Comparison of ENCODE assay signal across 24 mouse cellular contexts in genomic region chr13:57314512-57314911, GRCm38 (mm10).
DNase-seq lines count a peak whose midpoint lies in the region; ATAC-seq lines count a peak whose summit lies in the region.
"Had no signal": no experiment of that assay in that cellular context is flagged by ENCODE, and none has a peak within 500 bp of the region (broad histone marks: within the 10 kb centered on the region; RNA-seq: fewer than 3 reads in every experiment).

No protein-coding gene starts in this region.

- H3K4me2 ChIP-seq in heart, embryonic 11.5 days: peak overlapping the region; percentile 19; the same call in 1 of the 2 replicates
- no peak overlapping the region for H3K4me2 ChIP-seq in neural tube, embryonic 15.5 days
- H3K4me2 ChIP-seq: embryonic facial prominence, embryonic 15.5 days; heart, embryonic 12.5 days; hindbrain, embryonic 14.5 days had no signal

- H3K9ac ChIP-seq in heart, embryonic 11.5 days (ENCODE audit: low read depth, low read length): no peak overlapping the region
- no peak overlapping the region; the same call in 1 of the 2 replicates for H3K9ac ChIP-seq in neural tube, embryonic 15.5 days (replicated peaks)
- H3K9ac ChIP-seq: embryonic facial prominence, embryonic 15.5 days; heart, embryonic 12.5 days; hindbrain, embryonic 14.5 days had no signal

- peak; percentile 43 to 75 for DNase-seq in adrenal gland, adult (ENCODE audit: inconsistent age in 2 of 2, low spot score in 1 of 2)
- DNase-seq in adrenal gland, adult 8-10 months: no peak
- DNase-seq in heart, postnatal 10 days: no peak
- DNase-seq in neural tube, embryonic 10.5 days (ENCODE audit: extremely low spot score, low spot score): no peak
- DNase-seq in limb, embryonic 10.5 days (ENCODE audit: low spot score): no peak
- no peak for DNase-seq in frontal cortex, postnatal 10 days (ENCODE audit: low spot score in 2 of 2)
- DNase-seq: B cell, adult 2 months; cerebellum, adult 18-20 months; cerebellum, postnatal 10 days; gastrocnemius, adult 2 months; gastrocnemius, postnatal 25 days; heart, postnatal 36 days; kidney, adult 8-10 months had no signal

- no peak overlapping the region for H3K4me3 ChIP-seq in heart, embryonic 11.5 days (ENCODE audit: low read depth, low read length)
- H3K4me3 ChIP-seq in neural tube, embryonic 15.5 days (replicated peaks): no peak overlapping the region
- H3K4me3 ChIP-seq in limb, embryonic 10.5 days: no peak overlapping the region
- H3K4me3 ChIP-seq: embryonic facial prominence, embryonic 15.5 days; erythroblast, embryonic 14.5 days; gastrocnemius, adult 2 months; heart, embryonic 12.5 days had no signal

- 27% methylated on average over 9 of the region's 9 CpGs for WGBS in heart, embryonic 11.5 days (ENCODE audit: insufficient replicate concordance)
- 46% methylated on average over 9 of the region's 9 CpGs for WGBS in neural tube, embryonic 15.5 days
- 60% methylated on average over 9 of the region's 9 CpGs for WGBS in limb, embryonic 10.5 days

- no peaks in the 10 kb centered on the region for H3K36me3 ChIP-seq in heart, embryonic 11.5 days (ENCODE audit: control insufficient read depth, insufficient read depth, low read length)
- H3K36me3 ChIP-seq in neural tube, embryonic 15.5 days: no peaks in the 10 kb centered on the region
- H3K36me3 ChIP-seq in limb, embryonic 10.5 days: no peaks in the 10 kb centered on the region
- H3K36me3 ChIP-seq: embryonic facial prominence, embryonic 15.5 days; G1E; heart, embryonic 12.5 days had no signal

- H3K27ac ChIP-seq in heart, embryonic 11.5 days (ENCODE audit: low read depth, low read length): no peak overlapping the region
- H3K27ac ChIP-seq in neural tube, embryonic 15.5 days (replicated peaks): peak overlapping the region; percentile 30; the same call in 1 of the 2 replicates
- peak overlapping the region; percentile 10; the same call in 1 of the 2 replicates for H3K27ac ChIP-seq in limb, embryonic 10.5 days
- H3K27ac ChIP-seq: embryonic facial prominence, embryonic 15.5 days; gastrocnemius, adult 2 months; hindbrain, embryonic 14.5 days had no signal

- intact Hi-C loops in heart, postnatal 10 days (cut with DNase I): no loop called here

- peaks cover 11% of the 10 kb centered on the region; the same call in 1 of the 2 replicates for H3K4me1 ChIP-seq in heart, embryonic 11.5 days (ENCODE audit: control insufficient read depth, insufficient read depth, low read length)
- peaks cover 23% of the 10 kb centered on the region for H3K4me1 ChIP-seq in neural tube, embryonic 15.5 days
- peaks cover 23% of the 10 kb centered on the region for H3K4me1 ChIP-seq in limb, embryonic 10.5 days
- H3K4me1 ChIP-seq: embryonic facial prominence, embryonic 15.5 days had no signal

- H3K9me3 ChIP-seq in heart, embryonic 11.5 days (replicated peaks; ENCODE audit: control insufficient read depth, low read length): no peaks in the 10 kb centered on the region
- no peaks in the 10 kb centered on the region for H3K9me3 ChIP-seq in neural tube, embryonic 15.5 days (replicated peaks)
- H3K9me3 ChIP-seq in limb, embryonic 10.5 days (replicated peaks): no peaks in the 10 kb centered on the region
- H3K9me3 ChIP-seq: embryonic facial prominence, embryonic 15.5 days had no signal

- H3K27me3 ChIP-seq in heart, embryonic 11.5 days (ENCODE audit: control insufficient read depth, insufficient read depth, low read length): no peaks in the 10 kb centered on the region
- no peaks in the 10 kb centered on the region for H3K27me3 ChIP-seq in neural tube, embryonic 15.5 days (replicated peaks)
- H3K27me3 ChIP-seq in limb, embryonic 10.5 days (ENCODE audit: low read depth, poor library complexity, severe bottlenecking): no peaks in the 10 kb centered on the region
- H3K27me3 ChIP-seq: embryonic facial prominence, embryonic 15.5 days; heart, embryonic 12.5 days had no signal

- no peak for ATAC-seq in heart, embryonic 11.5 days (replicated peaks; ENCODE audit: insufficient number of reproducible peaks, low FRiP score, low TSS enrichment)
- no peak for ATAC-seq in neural tube, embryonic 15.5 days (ENCODE audit: low FRiP score)
- ATAC-seq: CD4-positive, CD25-positive, alpha-beta regulatory T cell, adult 4 months; forebrain, embryonic 16.5 days; inflammation-experienced regulatory T-cells, adult 6 months; intestine, postnatal 0 days had no signal

Comparison
In these comparisons a context has a peak if more than half of its experiments do, and no peak if none do; other contexts are left out.
1. DNase-seq: peak in adrenal gland, adult (2 of 2); none in adrenal gland, adult 8-10 months (single experiment), heart, postnatal 10 days (0 of 2), neural tube, embryonic 10.5 days (single experiment), limb, embryonic 10.5 days (single experiment) and frontal cortex, postnatal 10 days (0 of 2).